Mouse (Mus musculus): ENCODE results near the gene Ip6k1. TPM values are rescaled to one million over a fixed set of nuclear protein-coding genes. Genes with fewer than 3 reads are reported as not detected.

Gene Ip6k1
- total RNA-seq (2023): 100 to 1,000 TPM; 141 to 144 TPM

DNA sequence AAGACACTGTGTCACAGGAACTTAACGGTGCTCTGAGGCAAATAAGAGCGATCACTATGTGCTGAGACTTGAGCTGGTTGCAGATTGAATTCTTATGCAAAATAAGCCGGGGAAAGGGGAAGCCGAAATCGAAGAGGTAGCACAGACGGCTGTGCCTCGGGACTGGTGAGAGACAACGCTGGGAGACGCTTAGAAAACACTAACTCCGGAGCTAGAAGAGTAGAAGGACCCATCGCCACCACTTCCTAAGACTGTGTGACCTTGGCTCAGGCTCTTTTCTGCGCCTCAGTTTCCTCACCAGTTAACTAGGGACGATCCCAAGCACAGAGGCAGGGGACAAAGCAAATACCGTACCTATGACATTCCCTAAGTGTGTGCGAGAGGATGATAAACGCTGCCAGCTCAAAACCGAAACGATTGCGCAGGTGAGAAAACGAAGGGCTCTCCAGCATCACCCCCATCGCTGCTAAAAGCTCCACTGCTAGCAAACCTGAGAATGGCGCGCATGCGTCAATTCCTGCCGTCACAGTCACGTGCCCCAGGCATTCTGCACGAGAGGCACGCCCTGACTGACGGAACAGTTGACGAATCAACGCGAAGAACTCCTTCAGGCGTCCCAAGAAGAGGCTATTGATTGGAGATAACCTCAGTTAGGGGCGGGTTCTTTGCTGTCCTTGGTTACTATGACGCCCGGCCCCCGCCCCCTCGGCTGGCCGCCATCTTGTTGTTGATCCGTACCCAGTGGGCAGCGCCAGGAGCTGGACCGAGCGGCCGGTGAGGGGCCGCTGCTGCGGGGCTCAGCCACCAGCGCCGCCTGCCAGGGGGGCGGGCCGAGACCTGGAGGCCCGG is at the start of gene Ip6k1:
TSS of gene Ip6k1 (plus strand) at position 580 of the 849 bp plus-strand sequence.

GRCm38 (mm10) chr9:107975399-107976386 is 26.6 kb upstream of the Ip6k1 start, which contains the start of gene Uba7:
Uba7 (plus strand) TSS chr9:107975505.

GRCm38 (mm10) chr9:107982681-107983346 is 19.5 kb upstream of the Ip6k1 start, which contains the start of gene Gm20661:
Gm20661 (plus strand) TSS chr9:107983058.

GRCm38 (mm10) chr9:107985131-107986119 is 16.9 kb upstream of the Ip6k1 start, which contains the start of gene Inka1:
Inka1 (minus strand) TSS chr9:107985879.

GRCm38 (mm10) chr9:107992197-107992596 is 10.1 kb upstream of the Ip6k1 start, which contains the start of gene Cdhr4:
Cdhr4 (plus strand) TSS chr9:107992497.

DNA sequence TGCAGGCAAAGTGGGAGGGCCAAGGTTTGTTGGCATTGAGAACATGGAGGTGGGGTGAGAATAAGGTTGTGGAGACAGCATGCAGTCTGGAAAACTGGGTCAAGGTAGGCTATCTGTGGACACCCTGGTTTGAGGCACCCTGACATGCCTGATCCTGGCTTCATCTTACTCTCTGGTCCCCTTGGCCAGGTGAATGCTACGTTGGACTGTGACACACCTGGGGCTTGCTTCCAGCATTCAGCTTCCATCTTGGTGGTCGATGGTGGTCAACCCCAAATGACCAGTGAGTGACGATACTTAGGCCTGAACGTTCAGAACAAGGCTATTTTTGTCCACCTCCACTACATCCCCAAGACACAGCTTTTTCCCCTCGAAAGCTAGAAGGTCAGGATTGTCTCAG is 6.3 kb upstream of the Ip6k1 start, which contains the start of gene Gm20662:
TSS of gene Gm20662 (plus strand) at position 301 of the 400 bp plus-strand sequence.

DNA sequence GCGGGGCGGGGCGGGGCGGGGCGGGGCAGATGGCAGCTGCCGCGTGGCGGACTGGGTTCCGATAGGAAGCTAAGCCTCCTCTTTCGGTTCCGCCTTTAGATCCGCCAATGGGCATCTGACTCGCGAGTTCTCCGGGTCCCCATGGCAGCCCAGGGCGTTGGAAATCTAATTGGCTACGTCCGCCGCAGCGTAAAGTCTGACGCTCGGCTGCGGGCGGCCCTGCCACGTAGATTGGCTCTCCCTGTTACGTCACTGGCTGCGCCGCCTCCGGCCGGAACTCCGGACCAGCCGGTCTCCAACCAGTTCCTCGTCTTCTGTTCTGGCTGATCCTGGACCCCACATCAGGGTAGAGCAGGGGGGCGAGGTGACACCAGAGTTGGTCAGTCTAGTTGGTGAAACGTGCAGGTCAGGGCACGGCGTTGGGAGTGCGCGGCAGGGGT is 46.7 kb downstream of the Ip6k1 start, which contains the start of gene Gmppb:
TSS of gene Gmppb (plus strand) at position 227 of the 440 bp plus-strand sequence.

GRCm38 (mm10) chr9:108052885-108053664 is 50.8 kb downstream of the Ip6k1 start, which contains the start of gene Amigo3:
Amigo3 (plus strand) TSS chr9:108053159.

DNA sequence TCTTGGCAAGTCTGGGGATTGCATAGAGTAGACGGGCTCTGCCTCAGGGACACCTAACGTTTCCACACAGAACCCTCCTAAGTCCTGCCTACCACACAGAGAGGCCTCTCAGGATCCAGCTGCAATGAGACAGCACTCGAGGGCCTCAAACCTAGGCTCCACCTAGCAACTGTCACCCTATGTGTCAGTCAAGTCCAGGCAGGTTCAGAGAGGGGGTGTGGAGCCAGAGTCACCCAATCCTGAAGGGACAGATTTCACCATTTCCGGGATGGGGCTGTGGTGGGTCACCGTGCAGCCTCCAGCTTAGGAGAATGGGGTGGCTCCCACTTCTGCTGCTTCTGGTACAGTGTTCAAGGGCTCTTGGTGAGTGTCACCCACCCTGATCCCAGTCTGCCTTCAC is 77.9 kb downstream of the Ip6k1 start, which contains the start of gene Mst1:
TSS of gene Mst1 (plus strand) at position 269 of the 400 bp plus-strand sequence.

GRCm38 (mm10) chr9:108082988-108083431 is 80.7 kb downstream of the Ip6k1 start, which contains the start of gene Rnf123:
Rnf123 (minus strand) TSS chr9:108083346.

DNA sequence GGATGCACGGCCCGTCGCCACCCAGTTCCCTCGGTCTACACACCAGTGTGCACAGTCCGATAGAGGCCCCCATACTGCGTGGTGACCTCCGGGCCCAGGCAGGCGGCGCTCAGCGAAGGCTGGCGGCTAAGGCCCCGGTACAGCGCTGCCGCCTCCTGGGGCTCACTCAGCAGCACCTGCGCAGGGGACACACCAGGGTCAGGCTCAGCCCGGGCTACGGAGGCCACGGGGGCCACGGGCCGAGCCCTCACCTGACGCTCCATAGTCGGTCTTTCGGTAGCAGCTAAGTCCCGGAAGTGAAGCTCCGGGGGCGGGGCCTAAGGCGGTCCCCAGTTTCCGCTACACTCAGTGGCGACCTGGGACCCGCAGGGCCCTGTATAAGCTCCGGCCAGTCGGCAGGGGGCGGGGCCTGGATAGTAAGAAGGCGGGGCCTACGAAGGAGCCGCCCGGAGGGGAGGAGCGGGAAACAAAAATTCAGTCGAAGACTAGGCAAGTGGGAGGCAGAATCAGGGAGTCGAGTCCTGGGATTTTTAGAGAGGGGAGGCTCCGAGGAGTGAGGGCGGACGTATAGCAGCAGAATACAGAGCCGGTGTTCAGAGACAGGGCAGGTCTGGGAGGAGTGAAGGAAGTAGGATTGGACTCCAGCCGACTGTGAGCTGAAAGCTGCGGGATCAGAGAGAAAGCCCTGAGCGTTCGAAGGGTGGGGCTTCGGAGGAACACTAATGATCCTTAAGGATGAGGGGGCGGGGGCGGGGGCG is 92.1 kb downstream of the Ip6k1 start, which contains the start of gene Apeh:
TSS of gene Apeh (minus strand) at position 423 of the 758 bp plus-strand sequence.

Other genes starting within 250 kb of the Ip6k1 start
- gene Rbm5, start 231.5 kb upstream of the Ip6k1 start, total RNA-seq (2023): 100 to 1,000 TPM; 261 to 285 TPM
- gene Rbm6, start 129.3 kb upstream of the Ip6k1 start, total RNA-seq (2023): 100 to 1,000 TPM; 129 to 140 TPM
- gene Mon1a, start 114.3 kb upstream of the Ip6k1 start, total RNA-seq (2023): 10 to 100 TPM; 17.0 to 19.9 TPM
- gene Mst1r, start 95.6 kb upstream of the Ip6k1 start, total RNA-seq (2023): 1 to 10 TPM in 1 of 2 experiments, not detected in 1; 1.5 TPM
- not detected for gene Actl11, start 74.0 kb upstream of the Ip6k1 start, total RNA-seq (2023)
- not detected for gene Camkv, start 66.8 kb upstream of the Ip6k1 start, total RNA-seq (2023)
- 10 to 100 TPM in 1 of 2 experiments, 1 to 10 TPM in 1; 9.4 to 14.3 TPM for gene Traip, start 52.4 kb upstream of the Ip6k1 start, total RNA-seq (2023)
- gene Uba7, start 27.0 kb upstream of the Ip6k1 start, total RNA-seq (2023): 100 to 1,000 TPM; 189 to 213 TPM
- gene Gm20661, start 19.4 kb upstream of the Ip6k1 start, total RNA-seq (2023): under 1 TPM in 1 of 2 experiments, not detected in 1; 0.89 TPM
- gene Inka1, start 16.6 kb upstream of the Ip6k1 start, total RNA-seq (2023): 1 to 10 TPM; 1.3 to 3.3 TPM
- 1 to 10 TPM; 2.6 to 4.2 TPM for gene Cdhr4, start 10.0 kb upstream of the Ip6k1 start, total RNA-seq (2023)
- under 1 TPM in 1 of 2 experiments, not detected in 1; 0.35 TPM for gene Gm20662, start 6.2 kb upstream of the Ip6k1 start, total RNA-seq (2023)
- 10 to 100 TPM; 18.2 to 19.6 TPM for gene Gmppb, start 46.7 kb downstream of the Ip6k1 start, total RNA-seq (2023)
- 1 to 10 TPM; 6.5 to 7.5 TPM for gene Amigo3, start 50.7 kb downstream of the Ip6k1 start, total RNA-seq (2023)
- under 1 TPM; 0.23 to 0.50 TPM for gene Mst1, start 77.9 kb downstream of the Ip6k1 start, total RNA-seq (2023)
- gene Rnf123, start 80.8 kb downstream of the Ip6k1 start, total RNA-seq (2023): 100 to 1,000 TPM; 181 to 188 TPM
- 100 to 1,000 TPM; 105 to 120 TPM for gene Apeh, start 92.1 kb downstream of the Ip6k1 start, total RNA-seq (2023)
- 1 to 10 TPM in 1 of 2 experiments, under 1 TPM in 1; 0.59 to 1.2 TPM for gene Bsn, start 187.9 kb downstream of the Ip6k1 start, total RNA-seq (2023)